Mouse (Mus musculus): ENCODE measurements around the gene Ccr7. TPM values are rescaled to one million over a fixed set of nuclear protein-coding genes. Genes with fewer than 3 reads are reported as not detected.
A peak's percentile ranks its signal among the peaks of the same experiment; 100 is the strongest.

Ccr7 gene
- total RNA-seq, 2 experiments from 2014 or later, result 0.29 to 0.64 TPM

DNA sequence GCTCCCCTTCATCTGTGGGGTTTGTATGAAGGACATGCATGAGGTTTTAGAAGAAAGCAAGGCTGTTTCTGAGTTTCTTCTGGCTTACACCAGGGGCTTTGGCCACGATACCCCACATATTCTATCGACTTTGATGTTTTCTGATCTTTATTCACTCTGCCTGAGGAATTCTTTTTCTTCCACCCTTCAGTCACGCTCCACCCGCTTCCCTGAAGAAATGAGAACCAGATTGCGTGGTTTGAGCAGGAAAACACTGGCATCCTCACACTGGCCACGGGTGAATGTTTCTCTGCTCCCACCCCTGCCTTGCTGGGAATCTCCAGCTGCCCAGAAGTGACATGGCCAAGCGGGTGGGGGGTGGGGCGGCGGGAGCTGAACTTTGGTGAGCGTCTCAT lies 30.2 kb downstream of the Ccr7 start:
- intact Hi-C loops (cut with DNase I), result loop anchor here (1.0 to 5.0 kb wide), 3 partner anchors 57 to 149 kb away; no protein-coding TSS in a partner anchor
- no peak for DNase-seq (ENCODE audit: low spot score)

DNA sequence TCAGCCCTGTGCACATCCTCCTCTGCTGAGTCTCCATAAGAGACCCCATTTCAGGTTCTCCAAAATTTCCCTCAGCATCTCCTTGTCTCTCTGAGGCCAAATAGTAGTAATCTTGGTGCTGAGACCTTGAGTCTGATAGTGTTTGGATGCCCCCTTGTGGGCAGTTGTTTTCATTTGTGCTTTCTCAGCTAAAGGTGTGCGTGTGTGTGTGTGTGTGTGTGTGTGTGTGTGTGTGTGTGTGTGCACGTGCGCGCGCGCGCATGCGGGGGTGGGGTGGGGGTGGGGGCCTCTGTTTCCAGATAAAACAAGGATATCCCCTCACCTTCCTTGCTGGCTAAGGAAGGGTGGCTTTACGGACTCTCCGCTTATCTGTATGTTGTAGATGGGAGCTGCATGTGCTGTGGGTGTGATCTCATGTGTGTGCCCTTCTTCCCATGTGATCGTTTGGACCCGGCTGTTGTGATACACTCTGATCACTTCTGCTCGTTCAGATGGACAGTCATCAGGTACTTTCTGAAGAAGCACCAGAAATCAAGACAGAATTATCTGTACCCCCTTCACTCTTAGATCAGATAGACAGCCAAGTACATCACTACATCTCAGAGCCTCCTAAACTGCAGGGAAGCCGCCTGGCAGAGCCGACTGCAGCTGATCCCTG lies 30.8 kb downstream of the Ccr7 start:
- intact Hi-C loops (cut with DNase I), result loop anchor here (1.0 to 5.0 kb wide), 3 partner anchors 57 to 149 kb away; no protein-coding TSS in a partner anchor
- no peak for DNase-seq (ENCODE audit: low spot score)

DNA sequence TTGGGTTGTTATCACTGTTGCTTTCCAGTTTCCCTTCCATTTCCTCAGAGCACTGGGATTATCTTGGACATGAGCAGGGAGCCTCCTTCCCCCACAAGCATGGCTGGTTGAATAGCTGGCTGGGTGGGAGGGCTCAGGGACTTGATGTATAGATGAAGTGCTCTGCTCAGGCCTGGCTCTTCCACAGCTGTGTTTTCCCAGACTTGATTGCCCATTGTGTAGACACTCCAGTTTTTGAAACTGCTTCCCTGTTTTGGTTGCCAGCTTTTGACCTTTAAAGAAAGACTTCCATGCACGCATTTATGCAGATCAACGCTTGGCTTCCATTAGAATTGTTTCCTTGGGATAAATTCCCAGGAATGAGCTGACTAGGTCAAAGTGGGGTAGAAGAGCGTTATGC lies 32.2 kb downstream of the Ccr7 start:
- DNase-seq (ENCODE audit: low spot score), result no peak
- intact Hi-C loops (cut with DNase I), result loop anchor here (5.0 kb wide), 1 partner anchor 55 kb away; no protein-coding TSS in a partner anchor

DNA sequence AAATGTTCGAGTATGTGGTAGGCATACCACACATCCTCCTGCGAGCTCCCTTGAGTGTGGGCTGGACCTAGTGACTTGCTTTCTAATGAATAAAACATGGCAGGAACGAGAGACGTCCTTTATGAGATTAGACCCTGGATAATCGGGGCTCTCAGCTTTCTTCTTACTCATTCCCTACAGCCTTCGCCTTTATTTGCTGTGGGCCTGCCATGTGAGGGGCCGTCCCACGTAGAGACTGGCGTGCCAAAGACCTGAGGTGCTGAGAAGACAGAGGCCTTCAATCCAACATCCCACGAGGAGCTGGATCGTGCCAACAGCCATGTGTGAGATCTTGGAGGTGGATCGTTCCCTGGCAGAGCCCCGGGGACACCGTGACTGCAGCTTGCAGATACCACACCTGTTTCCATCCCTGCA lies 33.7 kb downstream of the Ccr7 start:
- intact Hi-C loops (cut with DNase I), result loop anchor here (2.0 to 5.0 kb wide), 2 partner anchors 54 to 202 kb away; no protein-coding TSS in a partner anchor
- no peak for DNase-seq (ENCODE audit: low spot score)

DNA sequence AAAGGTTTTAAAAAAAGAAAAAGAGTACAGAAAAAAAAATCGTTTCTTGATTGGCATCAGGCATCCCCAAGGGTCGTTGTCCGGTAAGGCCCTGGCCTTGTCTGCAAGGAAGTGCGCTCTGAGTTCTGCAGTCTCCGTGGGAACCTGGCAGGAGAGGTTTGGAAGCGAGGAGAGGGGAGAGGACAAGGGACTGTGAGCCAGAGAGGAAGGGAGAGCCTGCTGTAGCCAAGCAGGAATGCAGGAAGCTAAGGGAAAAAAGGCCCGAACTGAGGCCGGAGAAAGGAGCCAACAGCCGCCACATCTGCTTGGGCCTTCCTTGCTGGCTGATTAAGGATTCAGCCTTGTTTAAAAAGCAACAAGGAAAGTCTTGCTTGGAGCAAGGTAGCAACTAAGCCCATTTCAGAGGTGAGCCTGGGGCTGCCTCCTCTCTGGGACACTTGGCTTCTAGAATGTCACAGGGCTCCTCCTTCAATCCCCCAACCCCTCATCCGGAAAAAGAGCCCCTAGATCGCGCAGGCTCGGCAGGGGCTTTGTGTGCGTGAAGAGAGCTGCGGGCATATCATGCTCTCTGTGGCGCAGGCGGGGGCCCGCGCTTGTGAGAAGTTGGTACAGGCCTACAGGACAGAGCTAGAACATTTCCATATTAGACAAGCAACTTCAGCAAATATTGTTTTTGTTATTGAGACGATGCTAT lies 34.2 kb downstream of the Ccr7 start:
- peak; percentile 49 for DNase-seq (ENCODE audit: low spot score)
- intact Hi-C loops (cut with DNase I), result loop anchor here (2.0 to 5.0 kb wide), 2 partner anchors 53 to 202 kb away; no protein-coding TSS in a partner anchor

DNA sequence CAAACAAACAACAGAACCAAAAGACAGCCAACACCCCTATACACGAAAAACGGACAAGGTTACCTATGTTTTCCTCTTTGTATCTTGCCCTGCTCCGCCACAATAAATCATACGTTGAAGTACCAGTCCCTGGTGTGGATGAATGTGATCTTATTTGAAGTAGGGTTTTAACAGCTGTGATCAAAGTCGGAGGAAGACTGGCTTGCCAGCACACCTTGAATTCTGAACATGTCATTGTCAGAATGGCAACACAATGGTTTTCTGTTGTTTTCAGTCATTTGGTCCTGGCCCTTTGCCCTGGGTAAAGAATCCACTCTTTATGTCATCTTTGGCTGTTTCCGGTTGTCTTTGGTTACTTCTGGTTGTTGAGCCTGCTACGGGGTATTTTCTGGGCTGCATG lies 35.9 kb downstream of the Ccr7 start:
- DNase-seq (ENCODE audit: low spot score), result no peak
- intact Hi-C loops (cut with DNase I), result no loop called here

DNA sequence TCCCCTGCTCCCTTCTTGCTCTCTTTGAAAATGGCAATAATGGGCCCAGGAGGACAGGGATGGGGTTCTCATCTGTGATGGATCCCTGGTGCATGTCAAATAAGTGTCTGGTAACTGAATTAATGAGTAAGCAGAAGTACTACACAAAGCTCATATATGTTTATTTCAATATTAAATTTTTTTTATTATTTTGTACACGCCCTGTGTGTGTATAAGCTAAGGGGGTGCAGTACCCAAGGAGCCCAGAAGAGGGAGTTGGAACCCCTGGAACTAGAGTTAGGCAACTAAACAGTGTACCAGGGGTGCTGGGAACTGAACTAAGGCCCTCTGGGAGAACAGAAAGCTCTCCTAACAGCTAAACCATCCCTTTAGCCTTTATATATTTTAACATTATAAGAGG lies 36.5 kb downstream of the Ccr7 start:
- intact Hi-C loops (cut with DNase I), result no loop called here
- no peak for DNase-seq (ENCODE audit: low spot score)

DNA sequence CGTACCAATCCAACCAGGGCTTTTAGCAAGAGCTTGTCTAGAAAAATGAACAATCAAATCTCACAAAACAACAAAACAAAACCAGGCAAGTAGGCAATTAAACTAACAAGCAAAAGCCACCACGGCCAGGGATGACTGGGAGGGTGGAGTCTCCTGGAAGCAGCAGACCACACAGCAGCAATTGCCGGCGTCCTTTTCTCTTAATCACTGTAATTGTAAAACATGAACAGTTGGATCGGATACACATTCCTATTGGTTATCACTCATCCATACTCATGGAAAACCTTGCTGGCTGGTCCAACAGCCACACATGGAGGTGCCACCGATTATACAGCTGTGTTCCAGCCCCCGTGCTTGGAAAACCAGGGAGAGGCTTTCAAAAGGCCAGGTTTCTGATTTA lies 37.0 kb downstream of the Ccr7 start:
- DNase-seq (ENCODE audit: low spot score), result no peak
- intact Hi-C loops (cut with DNase I), result no loop called here

DNA sequence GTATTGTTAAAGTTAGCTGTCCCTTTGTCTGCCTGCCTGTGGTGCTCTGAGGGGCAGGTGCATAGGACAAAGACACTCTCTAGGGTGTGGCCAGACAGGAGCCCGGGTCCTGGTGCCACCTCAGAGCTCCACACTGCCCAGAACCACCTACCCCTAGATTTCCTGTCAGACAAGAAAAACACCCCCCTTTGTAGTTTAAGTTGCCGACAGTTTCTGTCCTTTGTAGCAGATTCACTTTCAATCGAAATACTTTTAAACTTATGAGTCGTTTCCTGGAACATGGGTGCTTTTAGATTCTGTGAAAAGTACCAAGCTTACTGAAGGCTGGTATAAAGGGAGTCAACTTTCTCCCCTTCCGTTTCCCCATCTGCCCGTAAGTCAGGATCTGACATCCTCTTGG lies 38.9 kb downstream of the Ccr7 start:
- DNase-seq (ENCODE audit: low spot score), result no peak
- intact Hi-C loops (cut with DNase I), result no loop called here

DNA sequence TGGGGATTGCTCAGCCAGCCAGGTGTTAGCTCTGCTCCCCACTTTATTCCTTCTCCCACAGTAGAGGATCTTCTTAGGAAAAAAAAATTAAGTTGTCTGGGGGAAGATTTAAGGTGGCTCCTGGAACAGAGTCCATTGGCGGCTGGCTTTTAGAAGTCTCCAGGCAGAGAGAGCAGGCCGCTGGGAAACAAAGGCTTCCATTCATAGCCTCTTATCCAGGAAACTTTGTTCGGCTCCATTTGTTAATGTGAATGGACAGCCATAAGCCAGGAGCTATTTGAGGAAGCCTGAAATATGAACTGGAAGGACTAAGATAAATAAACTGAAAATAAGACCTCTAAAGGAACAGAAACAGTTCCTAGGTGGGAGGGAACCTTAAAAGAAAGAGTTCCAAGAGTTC lies 41.8 kb downstream of the Ccr7 start:
- DNase-seq (ENCODE audit: low spot score), result no peak
- intact Hi-C loops (cut with DNase I), result no loop called here

DNA sequence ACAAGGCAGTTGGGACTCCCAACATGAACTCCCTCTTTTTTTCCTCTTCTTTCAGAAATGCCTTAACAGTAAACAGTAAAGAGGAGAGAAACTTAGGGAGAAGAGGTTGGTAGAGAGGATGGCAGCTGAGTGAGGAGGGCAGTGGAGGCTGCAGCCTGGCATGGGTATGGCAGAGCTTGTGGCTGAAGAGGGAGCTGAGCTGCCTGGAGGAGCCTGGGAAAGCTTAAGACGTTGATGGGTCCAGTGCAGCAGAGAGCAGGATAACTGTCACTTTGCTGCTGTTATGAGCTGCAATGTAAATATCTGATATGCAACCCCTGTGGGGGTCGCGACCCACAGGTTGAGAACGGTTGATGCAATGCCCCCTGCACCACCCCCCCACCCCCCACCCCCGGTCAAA lies 42.2 kb downstream of the Ccr7 start:
- no peak for DNase-seq (ENCODE audit: low spot score)
- intact Hi-C loops (cut with DNase I), result no loop called here

DNA sequence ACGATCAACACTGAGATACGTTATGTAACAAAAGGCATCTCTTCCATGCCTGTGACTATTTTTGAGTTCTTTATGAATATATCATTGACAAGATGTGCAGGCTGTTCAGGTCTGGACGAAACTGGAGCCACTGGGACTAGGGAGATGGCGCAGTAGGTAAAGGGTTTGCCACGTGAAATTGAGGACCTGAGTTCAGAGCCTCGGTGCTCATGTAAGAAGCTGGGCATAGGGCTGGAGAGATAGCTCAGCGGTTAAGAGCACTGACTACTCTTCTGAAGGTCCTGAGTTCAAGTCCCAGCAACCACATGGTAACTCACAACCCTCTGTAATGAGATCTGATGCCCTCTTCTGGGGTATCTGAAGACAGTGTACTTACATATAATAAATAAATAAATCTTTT lies 43.2 kb downstream of the Ccr7 start:
- no peak for DNase-seq (ENCODE audit: low spot score)
- intact Hi-C loops (cut with DNase I), result no loop called here

DNA sequence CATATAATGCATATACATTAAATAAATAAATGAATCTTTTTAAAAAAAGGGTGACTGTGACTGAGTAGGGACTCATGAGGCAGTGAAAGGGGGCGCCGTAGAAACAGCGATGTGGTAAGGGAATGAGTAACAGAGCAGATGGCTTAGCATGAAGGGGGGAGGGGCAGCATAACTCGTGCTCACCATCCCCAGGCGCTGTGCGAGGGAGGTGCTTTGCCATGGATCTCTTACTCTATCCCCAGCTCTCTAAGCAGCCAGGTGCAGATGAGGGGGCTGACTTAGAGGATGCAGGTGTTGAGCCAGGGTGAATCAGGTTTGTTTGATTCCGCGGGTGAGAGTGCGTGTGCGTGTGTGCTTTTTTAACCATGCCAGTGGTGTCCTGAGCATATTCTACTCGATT lies 43.7 kb downstream of the Ccr7 start:
- intact Hi-C loops (cut with DNase I), result no loop called here
- no peak for DNase-seq (ENCODE audit: low spot score)

DNA sequence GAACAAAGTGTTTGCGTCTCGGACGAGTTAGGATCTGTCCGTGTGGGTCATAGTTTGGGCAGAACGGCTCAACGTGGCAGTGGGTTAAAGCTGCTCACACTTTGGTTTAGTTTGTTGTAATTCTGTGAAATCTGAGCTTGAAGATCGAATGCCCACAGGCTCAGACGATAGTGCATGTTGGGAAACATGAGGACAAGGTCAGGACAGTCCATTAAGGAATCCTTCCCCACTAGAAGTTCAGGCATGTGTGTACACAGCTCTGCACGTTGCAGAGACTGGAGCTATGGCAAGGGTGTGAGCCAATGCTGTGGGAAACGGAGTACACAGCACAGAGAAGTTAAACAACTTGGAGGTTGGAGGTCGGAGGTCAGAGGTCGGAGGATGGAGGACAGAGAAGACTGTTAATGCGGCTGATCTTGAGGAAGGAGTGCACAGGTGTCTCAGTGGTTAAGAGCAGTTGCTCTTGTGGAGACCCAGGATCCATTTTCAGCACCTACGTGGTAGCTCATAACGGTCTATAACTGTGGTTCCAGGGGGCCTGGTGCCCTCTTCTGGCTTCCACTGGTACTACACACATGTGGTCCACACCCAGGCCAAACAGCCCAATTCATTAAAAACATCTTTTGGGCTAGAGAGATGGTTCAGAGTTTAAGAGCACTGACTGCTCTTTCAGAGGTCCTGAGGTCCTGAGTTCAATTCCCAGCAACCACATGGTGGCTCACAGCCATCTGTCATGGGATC lies 44.3 kb downstream of the Ccr7 start:
- DNase-seq (ENCODE audit: low spot score), result no peak
- intact Hi-C loops (cut with DNase I), result no loop called here

DNA sequence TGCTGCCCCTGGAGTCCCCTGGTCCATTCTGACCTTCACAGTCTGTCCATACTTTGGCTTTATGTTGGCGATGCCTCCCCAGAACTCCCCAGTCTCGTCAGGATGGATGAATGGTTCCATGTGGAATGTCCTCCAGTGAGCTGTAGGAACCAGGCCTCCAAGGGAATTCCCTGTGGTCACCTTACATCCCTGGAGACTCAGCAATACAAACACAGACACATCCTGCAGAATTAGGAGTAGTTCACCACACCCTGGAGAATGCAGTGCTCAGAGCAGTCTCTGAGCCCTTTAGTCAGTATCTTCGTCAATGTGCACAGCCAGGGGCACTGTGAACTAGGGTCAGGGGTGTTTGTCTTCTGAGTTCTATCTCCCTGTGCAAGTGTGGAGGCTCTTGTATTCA lies 46.6 kb downstream of the Ccr7 start:
- intact Hi-C loops (cut with DNase I), result no loop called here
- no peak for DNase-seq (ENCODE audit: low spot score)

DNA sequence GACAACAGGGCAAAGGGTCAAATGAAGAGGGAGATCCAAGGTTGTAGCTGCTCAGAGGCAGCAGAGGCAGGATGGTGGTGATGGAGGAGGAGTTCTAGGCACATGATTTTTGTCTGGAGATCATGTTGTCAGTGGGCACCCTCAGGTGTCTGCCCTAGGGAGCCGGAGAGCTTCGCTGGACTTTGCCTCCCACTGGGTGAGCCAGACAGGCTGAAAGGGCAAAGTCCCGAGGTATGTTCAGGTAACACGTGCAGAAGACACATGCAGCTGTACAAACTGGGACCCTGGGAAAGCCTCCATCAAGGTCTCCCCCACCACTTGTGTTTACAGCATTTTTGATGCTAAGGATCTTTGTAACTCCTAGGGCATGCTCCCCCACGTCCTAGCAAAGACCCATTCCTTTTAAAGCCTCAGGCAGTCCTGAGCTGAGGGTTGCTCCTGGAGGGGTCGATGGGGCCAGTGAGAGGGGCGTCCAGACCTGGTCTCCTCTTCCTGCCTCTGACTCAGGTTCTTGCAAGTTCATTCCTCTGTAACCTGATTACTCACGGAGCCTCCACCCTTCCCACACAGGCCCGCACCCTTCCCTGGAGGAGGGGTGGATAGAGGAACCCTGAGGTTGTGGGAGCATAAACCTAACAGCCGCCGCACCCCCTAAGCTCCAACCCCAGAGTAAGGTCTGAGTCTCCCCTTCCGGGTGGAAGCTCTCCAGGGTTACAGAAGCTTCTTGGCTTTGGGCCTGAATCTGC lies 48.7 kb downstream of the Ccr7 start:
- intact Hi-C loops (cut with DNase I), result no loop called here
- DNase-seq (ENCODE audit: low spot score), result no peak

DNA sequence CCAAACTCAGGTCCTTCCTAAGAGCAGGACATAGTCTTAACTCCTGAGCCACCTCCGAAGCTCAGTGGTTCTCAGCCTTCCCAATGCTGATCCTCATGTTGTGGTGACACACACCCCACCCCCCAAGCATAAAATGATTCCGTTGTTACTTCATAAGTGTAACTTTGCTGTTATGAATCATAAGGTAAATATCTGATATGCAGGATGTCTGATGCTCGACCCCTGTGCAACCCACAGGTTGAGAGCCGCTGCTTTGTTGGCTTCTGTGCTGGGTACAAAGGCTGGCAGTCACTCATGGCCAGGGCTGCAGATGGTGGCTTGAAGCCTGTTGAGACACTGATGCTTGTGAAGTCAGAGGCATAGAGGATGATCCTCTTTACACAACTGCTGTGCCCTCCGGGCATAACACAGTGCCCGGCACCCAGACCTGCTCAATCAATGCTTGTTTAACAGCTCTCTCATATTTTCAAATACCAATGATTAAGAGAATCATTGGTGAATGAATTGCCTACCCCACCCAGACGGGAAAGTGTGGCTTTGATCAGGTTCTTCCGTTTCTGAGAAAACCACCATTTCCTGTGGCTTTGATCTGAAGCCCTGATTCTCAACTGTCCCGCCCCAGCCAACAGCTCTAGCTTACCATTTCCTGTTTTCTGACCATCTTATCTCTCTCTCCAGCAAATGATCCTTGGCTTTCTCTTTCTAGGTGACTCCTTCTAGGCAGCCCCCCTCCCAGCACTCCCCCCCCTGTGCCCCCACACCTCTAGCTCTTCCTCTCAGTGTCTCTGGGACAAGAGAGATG lies 50.1 kb downstream of the Ccr7 start:
- DNase-seq (ENCODE audit: low spot score), result no peak
- intact Hi-C loops (cut with DNase I), result no loop called here

DNA sequence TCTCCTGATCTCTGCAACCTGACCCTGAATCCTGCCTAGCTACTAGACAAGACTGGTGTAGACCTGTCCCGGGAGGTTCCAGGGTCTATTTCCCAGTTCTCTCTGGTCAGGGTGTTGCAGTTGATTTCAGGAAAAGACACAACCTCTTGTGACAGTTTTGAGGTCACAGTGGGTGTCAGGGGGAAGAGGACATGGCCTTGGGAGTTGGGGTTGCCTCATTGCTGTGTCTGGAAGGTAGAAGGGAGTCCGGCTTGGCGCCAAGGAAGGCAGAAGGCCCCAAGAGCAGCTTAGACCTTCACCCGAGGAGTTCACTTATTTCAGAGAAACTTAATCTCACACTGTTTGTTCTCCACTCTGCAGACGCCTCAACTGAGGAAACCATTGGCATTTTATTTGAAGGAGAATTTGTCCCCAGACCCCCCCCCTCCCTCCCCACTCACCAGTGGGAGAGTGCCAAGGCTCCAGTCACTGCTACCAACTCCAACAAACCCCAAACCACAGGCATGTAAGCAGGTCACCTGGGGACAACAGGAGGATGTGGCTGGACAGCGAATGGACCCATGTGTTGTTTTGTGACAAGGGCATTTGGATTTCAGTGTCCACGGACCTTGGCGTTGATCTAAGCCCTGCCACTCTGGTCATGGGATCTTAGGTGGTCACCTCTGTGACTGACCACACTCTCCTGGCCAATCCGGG lies 52.2 kb downstream of the Ccr7 start:
- intact Hi-C loops (cut with DNase I), result no loop called here
- no peak for DNase-seq (ENCODE audit: low spot score)

DNA sequence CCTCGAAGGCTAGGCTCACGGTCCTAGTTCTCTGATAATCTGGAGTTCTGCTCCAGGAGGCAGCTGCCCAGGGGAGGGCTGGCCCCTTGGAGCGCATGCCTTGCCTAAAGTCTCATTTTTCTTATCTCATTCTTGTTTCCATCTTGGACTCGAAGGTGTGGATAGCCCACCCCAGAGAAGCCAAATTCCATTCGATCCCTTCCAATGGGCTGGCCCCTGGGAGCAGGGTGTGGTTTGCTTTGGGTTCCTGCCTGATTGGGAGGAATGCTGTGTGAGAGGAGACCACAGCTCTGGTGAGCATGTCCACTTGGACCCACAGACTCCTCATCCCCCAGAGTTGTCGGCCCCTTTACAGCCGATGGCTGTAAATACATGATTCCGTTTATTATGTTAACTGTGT lies 53.2 kb downstream of the Ccr7 start:
- intact Hi-C loops (cut with DNase I), result no loop called here
- no peak for DNase-seq (ENCODE audit: low spot score)
